Mouse (Mus musculus): ENCODE measurements around the gene Gpatch4. TPM values are rescaled to one million over a fixed set of nuclear protein-coding genes. Genes with fewer than 3 reads are reported as not detected.

Gpatch4 gene
- polyA plus RNA-seq (2016; fragmentation: Nextera tagmentation; extraction: Ambion mirVana) = 41.7 and 47.0 TPM in 2 replicates

DNA sequence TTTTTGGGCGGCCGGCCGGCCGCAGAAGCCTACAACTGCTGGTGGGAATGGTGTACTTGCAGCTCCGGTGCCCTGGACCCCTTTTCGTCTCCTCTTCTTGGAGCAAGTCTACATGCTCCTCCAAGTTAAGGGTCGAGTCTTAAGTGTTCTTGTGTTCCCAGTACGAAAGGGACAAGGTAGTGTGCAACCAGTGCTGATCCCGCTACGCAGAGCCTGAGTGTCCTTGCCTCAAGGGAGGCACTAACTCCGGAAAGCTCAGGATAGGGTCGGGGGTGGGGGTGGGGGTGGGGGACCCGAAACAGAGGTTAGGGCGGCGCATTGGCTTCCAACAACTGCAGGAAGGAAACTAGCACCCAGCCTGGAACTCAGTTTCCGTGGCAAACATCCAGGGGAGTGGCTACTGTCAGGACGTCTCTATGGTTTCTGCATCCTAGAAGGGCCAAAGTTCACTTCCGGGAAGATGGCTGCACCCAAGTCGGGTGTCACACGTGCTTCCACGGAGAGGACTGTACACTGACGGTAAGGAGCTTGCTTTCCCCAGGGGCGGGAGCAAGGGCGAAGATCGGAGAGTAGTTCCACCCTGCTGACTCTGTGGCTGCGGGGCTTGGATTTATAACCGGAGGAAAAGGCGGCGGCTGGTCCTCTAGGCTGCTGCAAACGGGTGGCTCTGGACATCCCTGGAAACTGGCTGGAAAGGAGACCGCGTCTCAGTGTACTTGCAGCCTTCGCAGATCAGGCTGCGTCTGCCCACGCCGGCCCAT is at the start of gene Gpatch4:
Gene Gpatch4 (plus strand): TSS at position 448 of the 761 bp plus-strand sequence.
- H3K9me3 ChIP-seq (replicated peaks) = no peaks in the 10 kb centered on the region
- H3K27me3 ChIP-seq (ENCODE audit: low read depth, poor library complexity, severe bottlenecking) = peaks cover 12% of the 10 kb centered on the region
- peaks cover 11% of the 10 kb centered on the region for H3K36me3 ChIP-seq
- peaks cover 19% of the 10 kb centered on the region for H3K4me1 ChIP-seq
- H3K27ac ChIP-seq (replicated peaks) = peak within 1 kb of the TSS; percentile 83
- peak; percentile 86 for DNase-seq (ENCODE audit: low spot score)
- 9% methylated on average over 36 of the region's 36 CpGs for WGBS
- H3K4me3 ChIP-seq = peak within 1 kb of the TSS; percentile 91

DNA sequence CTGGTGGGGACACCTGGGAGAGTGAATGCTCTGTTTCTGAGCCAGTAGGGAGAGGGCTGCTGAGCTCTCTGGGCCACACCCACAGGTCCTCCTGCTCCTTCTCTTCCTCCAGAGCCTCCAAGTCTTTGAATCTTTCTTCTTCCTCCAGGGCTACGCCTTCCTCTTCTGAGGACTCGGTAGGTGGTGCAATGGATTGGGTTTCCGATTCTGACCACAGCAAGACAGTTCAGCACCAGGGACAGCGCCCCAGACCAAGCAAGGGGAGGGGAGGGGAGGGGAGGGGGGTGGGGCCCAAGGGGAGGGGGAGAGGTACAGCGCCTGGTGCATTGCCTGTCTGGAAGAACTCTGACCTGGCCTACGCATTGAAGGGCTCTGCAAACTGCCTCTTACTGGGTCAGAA is 49.5 kb upstream of the Gpatch4 start:
- peak; percentile 71 for DNase-seq (ENCODE audit: low spot score)
- peaks cover 55% of the 10 kb centered on the region for H3K4me1 ChIP-seq
- peaks cover 100% of the 10 kb centered on the region for H3K27me3 ChIP-seq (ENCODE audit: low read depth, poor library complexity, severe bottlenecking)
- H3K9me3 ChIP-seq (replicated peaks) = no peaks in the 10 kb centered on the region
- H3K36me3 ChIP-seq = no peaks in the 10 kb centered on the region
- H3K27ac ChIP-seq (replicated peaks) = peak overlapping the region; percentile 25; the same call in 1 of the 2 replicates
- no peak overlapping the region for H3K4me3 ChIP-seq
- WGBS = 2% methylated on average over 5 of the region's 6 CpGs

DNA sequence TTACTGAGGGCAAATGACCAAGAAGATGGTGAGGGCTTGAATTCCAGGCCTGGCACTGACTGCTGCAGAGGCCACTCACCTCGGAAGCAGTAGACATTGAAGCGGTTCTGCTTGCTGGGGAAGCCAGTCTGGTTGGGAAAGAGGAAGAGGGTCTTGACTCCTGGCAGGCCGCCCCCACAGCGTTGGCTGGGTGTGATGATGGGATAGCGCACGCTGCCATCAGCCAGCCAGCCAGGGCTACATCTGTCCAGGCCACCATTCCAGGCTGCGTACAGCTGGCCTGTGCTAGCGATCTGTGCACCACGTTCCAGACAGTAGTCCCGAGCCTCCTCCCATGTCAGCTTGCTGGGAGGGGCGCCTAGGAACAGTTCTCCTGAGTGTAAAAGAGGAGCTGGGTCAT is 47.6 kb upstream of the Gpatch4 start:
- H3K27me3 ChIP-seq (ENCODE audit: low read depth, poor library complexity, severe bottlenecking) = peaks cover 100% of the 10 kb centered on the region
- WGBS = 24% methylated on average over 11 of the region's 11 CpGs
- no peaks in the 10 kb centered on the region for H3K9me3 ChIP-seq (replicated peaks)
- H3K27ac ChIP-seq (replicated peaks) = no peak overlapping the region
- H3K4me3 ChIP-seq = no peak overlapping the region
- no peaks in the 10 kb centered on the region for H3K36me3 ChIP-seq
- DNase-seq (ENCODE audit: low spot score) = no peak
- peaks cover 63% of the 10 kb centered on the region for H3K4me1 ChIP-seq

DNA sequence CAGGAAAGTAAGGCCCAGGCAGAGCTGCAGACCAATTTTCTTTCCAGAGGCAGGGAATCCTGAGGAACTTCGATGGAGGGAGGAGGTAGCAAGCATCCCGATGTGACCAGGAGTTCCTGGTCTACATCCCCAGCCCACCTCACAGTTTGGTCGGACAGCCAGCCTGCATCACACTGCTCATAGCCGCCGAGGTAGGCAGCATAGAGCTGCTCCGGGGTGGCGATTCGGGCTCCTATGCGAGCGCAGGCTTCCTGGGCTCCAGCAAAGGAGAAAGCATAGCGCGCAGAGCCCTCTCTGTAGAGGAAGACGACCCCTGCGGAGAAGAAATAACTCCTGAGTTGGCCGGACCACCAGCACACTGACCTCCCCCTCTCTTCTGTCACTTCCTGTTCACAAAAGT is 46.5 kb upstream of the Gpatch4 start:
- Histone ChIP-seq H3K4me1 (peaks cover 67% of the 10 kb centered on the region), H3K27ac (replicated peaks) (no peak overlapping the region), H3K4me3 (peak overlapping the region; percentile 52), H3K36me3 (no peaks in the 10 kb centered on the region), H3K9me3 (replicated peaks) (no peaks in the 10 kb centered on the region), H3K27me3 (ENCODE audit: low read depth, poor library complexity, severe bottlenecking) (peaks cover 100% of the 10 kb centered on the region)
- peak; percentile 40 for DNase-seq (ENCODE audit: low spot score)
- 2% methylated on average over 15 of the region's 15 CpGs for WGBS

DNA sequence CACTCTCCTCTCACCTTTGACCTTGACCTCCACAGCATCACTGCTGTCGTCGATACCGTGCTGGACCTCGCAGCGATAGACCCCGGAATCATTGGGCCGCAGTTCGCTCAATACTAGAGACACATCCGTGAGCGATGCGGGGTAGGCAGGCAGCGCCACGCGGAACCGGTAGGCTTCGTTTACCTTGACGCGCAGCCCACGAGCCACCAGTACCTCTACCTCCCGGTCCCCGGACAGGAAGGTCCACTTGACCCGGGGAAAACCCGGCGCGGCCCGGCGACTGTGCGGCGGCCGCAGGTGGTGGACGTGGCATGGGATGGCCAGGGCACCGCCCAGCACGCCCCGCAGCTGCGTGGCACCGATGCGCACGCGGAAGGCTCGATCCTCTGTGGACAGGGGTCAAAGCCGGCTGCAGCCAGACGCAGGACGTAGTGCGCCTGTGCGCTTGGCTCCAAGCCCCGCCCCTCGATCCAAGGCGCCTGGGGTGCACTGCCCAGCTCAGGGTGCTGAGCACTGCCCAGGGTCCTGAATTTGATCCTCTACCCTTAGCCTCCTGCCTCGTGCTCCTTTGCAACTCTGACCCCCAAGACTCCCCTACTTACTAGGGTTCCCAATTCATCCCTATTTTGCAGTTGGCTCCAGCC is 45.8 kb upstream of the Gpatch4 start:
- Histone ChIP-seq H3K36me3 (no peaks in the 10 kb centered on the region), H3K4me1 (peaks cover 72% of the 10 kb centered on the region), H3K27me3 (ENCODE audit: low read depth, poor library complexity, severe bottlenecking) (peaks cover 100% of the 10 kb centered on the region), H3K27ac (replicated peaks) (no peak overlapping the region), H3K4me3 (peak overlapping the region; percentile 52), H3K9me3 (replicated peaks) (no peaks in the 10 kb centered on the region)
- no peak for DNase-seq (ENCODE audit: low spot score)
- under 1% methylated on average over 49 of the region's 49 CpGs for WGBS

DNA sequence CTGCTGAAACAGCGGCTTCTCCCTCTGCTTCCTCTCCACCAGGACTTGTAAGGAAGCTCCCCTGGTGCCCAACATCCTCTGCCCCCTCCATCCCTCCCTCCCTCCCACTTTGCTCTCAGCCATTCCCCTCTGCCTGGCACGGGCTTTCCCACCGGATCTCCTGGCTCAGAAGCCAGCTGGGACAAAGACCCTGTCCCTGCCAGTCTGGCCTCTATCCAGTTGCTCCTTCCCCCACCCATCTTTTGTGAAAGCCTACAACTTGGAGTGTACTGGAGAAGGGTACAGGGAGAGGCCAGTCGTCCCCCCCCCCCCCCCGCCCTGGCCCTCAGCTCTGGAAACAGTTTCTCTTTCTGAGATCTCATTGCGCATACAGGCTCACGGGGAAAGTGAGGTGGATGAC is 44.2 kb upstream of the Gpatch4 start:
- no peaks in the 10 kb centered on the region; the same call in 1 of the 2 replicates for H3K9me3 ChIP-seq (replicated peaks)
- H3K4me1 ChIP-seq = peaks cover 62% of the 10 kb centered on the region
- H3K27ac ChIP-seq (replicated peaks) = no peak overlapping the region
- 3% methylated on average over 7 of the region's 7 CpGs for WGBS
- peaks cover 100% of the 10 kb centered on the region for H3K27me3 ChIP-seq (ENCODE audit: low read depth, poor library complexity, severe bottlenecking)
- H3K36me3 ChIP-seq = no peaks in the 10 kb centered on the region
- H3K4me3 ChIP-seq = peak overlapping the region; percentile 56; the same call in 1 of the 2 replicates
- no peak for DNase-seq (ENCODE audit: low spot score)

DNA sequence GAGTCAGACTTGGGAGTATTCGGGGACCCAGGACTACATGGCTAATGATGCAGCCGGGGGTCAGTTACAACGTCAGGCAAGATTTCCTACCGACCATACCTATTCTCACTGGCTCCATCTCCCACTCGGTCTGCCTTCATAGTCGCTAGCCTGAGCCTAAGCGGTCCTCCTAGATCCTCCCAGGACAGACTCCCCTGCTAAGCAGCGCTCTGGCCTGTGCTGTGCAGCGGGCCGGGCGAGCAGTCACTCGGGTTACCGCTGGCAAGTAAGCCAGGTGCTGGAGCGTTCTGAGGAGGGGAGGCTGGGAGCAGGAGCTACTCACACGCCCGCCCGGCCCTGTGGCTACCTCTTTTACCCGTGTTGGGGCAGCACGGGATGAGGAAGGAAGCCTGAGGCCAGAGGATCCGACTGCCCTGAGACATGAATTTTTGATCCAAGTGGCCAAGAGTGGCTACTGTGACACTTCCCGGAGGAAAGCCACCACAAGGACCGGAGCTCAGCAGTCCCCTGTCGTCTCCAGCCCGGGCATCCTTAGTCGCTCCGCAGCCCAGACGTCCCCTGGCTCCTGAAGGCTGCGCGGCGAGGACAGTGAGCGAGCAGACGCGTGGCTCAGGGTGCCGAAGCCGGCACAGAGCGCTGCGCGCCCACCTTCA is 43.5 kb upstream of the Gpatch4 start:
- under 1% methylated on average over 38 of the region's 38 CpGs for WGBS
- Histone ChIP-seq H3K9me3 (replicated peaks) (no peaks in the 10 kb centered on the region; the same call in 1 of the 2 replicates), H3K27me3 (ENCODE audit: low read depth, poor library complexity, severe bottlenecking) (peaks cover 97% of the 10 kb centered on the region), H3K4me1 (peaks cover 62% of the 10 kb centered on the region), H3K4me3 (peak overlapping the region; percentile 56), H3K36me3 (no peaks in the 10 kb centered on the region), H3K27ac (replicated peaks) (no peak overlapping the region)
- no peak for DNase-seq (ENCODE audit: low spot score)

DNA sequence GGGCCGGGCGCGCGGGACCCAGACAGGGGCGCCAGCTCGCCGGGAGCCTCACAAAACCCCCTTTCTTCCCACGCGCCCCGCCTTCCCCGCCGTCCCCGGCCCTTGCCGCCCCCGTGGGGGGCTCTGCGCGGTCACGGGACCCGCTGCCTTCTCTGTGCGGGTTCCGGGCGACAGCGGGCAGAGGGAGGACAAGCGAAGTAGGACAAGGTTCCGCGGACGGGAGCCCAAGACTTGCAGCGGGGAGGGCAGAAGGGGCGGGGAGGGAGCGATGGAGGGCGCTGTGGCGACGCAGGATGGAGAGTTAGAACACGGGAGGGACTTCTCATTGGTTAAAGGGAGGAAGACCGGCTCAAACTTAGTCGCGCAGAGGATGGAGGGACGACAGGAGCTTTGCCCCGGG is 42.7 kb upstream of the Gpatch4 start, which contains the start of gene Bcan:
Gene Bcan (minus strand): TSS at position 50 of the 400 bp plus-strand sequence.
- Histone ChIP-seq H3K9me3 (replicated peaks) (no peaks in the 10 kb centered on the region; the same call in 1 of the 2 replicates), H3K27me3 (ENCODE audit: low read depth, poor library complexity, severe bottlenecking) (peaks cover 94% of the 10 kb centered on the region), H3K27ac (replicated peaks) (no peak within 1 kb of the TSS), H3K36me3 (no peaks in the 10 kb centered on the region), H3K4me3 (peak within 1 kb of the TSS; percentile 56), H3K4me1 (peaks cover 62% of the 10 kb centered on the region)
- peak; percentile 64 for DNase-seq (ENCODE audit: low spot score)
- WGBS = under 1% methylated on average over 39 of the region's 39 CpGs

DNA sequence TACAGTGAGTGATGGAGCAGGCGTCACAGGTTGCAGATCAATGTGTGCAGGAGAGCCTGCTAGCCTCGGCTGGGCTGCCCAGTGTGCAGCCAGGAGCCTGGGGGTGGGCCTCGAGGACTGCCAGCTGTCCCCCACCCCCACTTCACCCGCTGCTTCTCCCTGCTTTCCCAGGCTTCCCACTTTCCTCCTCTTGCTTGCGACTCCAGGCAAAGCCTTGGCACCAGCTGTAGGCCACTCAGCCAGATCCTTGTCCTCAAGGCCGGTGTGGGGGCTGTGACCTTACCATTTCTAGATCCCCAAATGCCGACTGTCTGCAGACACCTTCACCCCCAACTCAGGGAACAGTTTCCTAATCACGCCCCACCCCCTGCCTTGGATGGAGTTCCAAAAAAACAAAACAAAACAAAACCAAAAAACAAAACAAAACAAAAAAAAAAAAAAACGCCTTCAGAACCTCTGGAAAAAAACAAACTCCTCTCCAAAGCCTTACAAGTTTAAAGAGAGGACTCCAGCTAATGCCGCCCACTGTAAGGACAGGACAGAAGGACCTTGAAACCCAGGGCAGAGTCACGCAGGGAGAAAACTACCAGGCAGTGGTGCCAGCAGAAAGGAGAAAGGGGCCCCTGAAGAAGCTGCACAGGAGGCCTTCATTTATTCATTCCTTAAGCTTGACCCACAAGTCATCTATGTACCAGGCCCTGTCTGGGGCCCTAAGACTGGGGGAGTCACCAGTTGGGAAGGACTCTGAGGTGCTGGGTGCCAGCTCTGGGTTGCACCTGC is 41.9 kb upstream of the Gpatch4 start:
- H3K27me3 ChIP-seq (ENCODE audit: low read depth, poor library complexity, severe bottlenecking) = peaks cover 90% of the 10 kb centered on the region
- peaks cover 54% of the 10 kb centered on the region for H3K4me1 ChIP-seq
- no peak overlapping the region for H3K27ac ChIP-seq (replicated peaks)
- H3K4me3 ChIP-seq = peak overlapping the region; percentile 56
- no peak for DNase-seq (ENCODE audit: low spot score)
- H3K9me3 ChIP-seq (replicated peaks) = peaks cover 2% of the 10 kb centered on the region; the same call in 1 of the 2 replicates
- no peaks in the 10 kb centered on the region for H3K36me3 ChIP-seq
- 10% methylated on average over 11 of the region's 11 CpGs for WGBS

DNA sequence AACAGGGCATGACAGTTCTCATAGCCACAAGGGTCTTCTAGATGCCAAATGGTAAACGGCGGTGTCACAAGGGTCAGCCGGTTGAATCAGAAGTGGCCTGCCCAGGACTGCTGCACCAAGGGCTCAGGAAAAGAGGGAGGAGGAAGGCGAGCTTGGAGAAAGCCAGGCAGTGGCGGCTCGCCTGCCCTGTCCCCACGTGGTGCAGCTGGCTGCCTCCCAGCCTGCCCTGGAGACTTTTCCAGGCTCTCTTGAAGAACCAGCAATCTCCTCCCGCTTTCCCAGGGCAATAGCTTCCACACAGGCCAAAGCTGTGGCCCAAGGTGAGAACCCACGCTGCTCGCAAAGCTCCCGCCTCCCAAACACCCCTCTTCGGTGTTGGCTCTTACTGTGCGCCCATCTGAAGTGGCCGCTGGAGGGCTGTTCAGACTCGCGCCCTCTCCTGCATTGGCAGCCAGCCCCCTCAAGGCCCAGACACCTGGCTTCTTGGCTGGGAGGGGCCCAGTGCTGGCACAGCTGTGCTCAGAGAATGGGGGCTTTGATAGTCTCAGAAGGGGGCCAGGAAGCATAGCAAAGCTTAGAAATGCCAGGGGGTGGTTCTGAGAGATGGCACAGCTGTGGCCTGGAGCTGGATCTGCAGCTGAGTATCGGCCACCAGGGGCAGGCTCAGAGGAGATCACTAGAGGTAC is 40.5 kb upstream of the Gpatch4 start:
- peak; percentile 31 for DNase-seq (ENCODE audit: low spot score)
- WGBS = 4% methylated on average over 17 of the region's 17 CpGs
- peaks cover 4% of the 10 kb centered on the region; the same call in 1 of the 2 replicates for H3K9me3 ChIP-seq (replicated peaks)
- no peak overlapping the region for H3K4me3 ChIP-seq
- peaks cover 40% of the 10 kb centered on the region for H3K4me1 ChIP-seq
- H3K36me3 ChIP-seq = no peaks in the 10 kb centered on the region
- H3K27me3 ChIP-seq (ENCODE audit: low read depth, poor library complexity, severe bottlenecking) = peaks cover 76% of the 10 kb centered on the region
- no peak overlapping the region for H3K27ac ChIP-seq (replicated peaks)

DNA sequence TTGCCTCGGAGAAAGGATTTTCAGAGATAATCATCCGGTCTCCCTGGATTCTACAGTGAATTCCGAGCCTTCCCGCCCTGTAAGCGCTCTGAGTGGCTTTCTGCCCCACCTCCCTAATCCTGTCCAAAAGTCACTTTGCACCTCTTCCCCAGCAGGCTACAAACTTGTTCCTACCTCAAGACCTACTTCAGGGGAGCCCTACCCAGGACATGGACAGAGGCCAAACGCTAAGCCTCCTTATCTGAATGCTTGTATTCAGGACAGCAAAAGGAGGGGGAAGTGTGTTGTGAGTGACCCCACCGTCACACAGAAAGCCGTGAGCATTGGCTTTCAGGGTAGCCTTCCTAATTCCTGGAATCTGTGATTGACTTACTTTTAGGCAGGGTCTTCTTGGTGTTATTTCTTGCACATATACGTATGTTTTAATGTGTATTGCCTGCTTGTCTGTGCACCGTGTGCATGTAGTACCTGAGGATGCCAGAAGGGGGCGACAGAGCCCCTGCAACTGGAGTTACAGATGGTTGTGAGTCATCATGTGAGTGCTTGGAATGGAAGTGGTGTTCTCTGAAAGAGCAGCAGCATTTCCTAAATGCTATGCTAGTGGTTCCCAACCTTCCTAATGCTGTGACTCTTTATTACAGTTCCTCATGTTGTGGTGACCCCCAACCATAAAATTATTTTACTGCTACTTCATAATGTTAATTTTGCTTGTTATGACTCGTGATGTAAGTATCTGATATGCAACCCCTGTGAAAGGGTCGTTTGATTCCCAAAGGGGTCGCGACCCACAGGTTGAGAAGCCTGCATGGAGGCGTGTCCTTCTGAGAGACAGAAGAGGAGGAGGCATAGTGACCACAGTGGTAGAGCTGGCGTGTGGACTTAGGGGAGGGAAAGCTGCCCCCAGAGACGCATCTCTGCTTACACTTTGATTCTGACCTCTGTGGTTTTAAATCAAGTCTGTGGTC is 36.8 kb upstream of the Gpatch4 start:
- 80% methylated on average over 18 of the region's 18 CpGs for WGBS
- Histone ChIP-seq H3K4me1 (peaks cover 14% of the 10 kb centered on the region), H3K4me3 (no peak overlapping the region), H3K27me3 (ENCODE audit: low read depth, poor library complexity, severe bottlenecking) (peaks cover 39% of the 10 kb centered on the region), H3K27ac (replicated peaks) (no peak overlapping the region), H3K9me3 (replicated peaks) (peaks cover 4% of the 10 kb centered on the region; the same call in 1 of the 2 replicates), H3K36me3 (no peaks in the 10 kb centered on the region)
- DNase-seq (ENCODE audit: low spot score) = no peak
